Mouse (Mus musculus) small intestine, adult 2 months (tissue): ENCODE data around the gene Gm10720. TPM values are rescaled to one million over a fixed set of nuclear protein-coding genes. Genes with fewer than 3 reads are reported as not detected.
"Not testable (repeated sequence)": the region's sequence is repeated elsewhere in the genome, so short reads cannot be mapped to it uniquely, and the experiment has no call there.

Experiments used
- H3K27ac ChIP-seq: fragments of 200-500 bp; 2 replicates; pipeline ENCODE4 v1.5.1; 2012; ENCODE audit warnings: low read depth, low read length, control low read depth, inconsistent platforms; ENCODE audit not compliant: insufficient read depth
- H3K27me3 ChIP-seq: fragments of 200-500 bp; 2 replicates; pipeline ENCODE4 v1.6.1; 2012; ENCODE audit warnings: mild to moderate bottlenecking, moderate library complexity, low read length, inconsistent platforms; ENCODE audit not compliant: control insufficient read depth, insufficient read depth
- H3K36me3 ChIP-seq: fragments of 200-500 bp; 2 replicates; pipeline ENCODE4 v1.6.1; 2012; ENCODE audit warnings: mild to moderate bottlenecking, low read length, control low read depth, inconsistent platforms; ENCODE audit not compliant: control insufficient read depth, insufficient read depth
- H3K4me1 ChIP-seq: fragments of 200-500 bp; 2 replicates; pipeline ENCODE4 v1.6.1; 2012; ENCODE audit warnings: low read length, inconsistent platforms, mixed read lengths; ENCODE audit not compliant: control insufficient read depth, insufficient read depth, insufficient read length
- H3K4me3 ChIP-seq: fragments of 200-500 bp; 2 replicates; pipeline ENCODE4 v1.5.1; 2012; ENCODE audit warnings: low read depth, mild to moderate bottlenecking, control low read depth, inconsistent platforms, low read length, moderate library complexity
- WGBS: fragments of 180-500 bp; shearing (Covaris S2); methylation state at CpG from one replicate; pipeline ENCODE4 v1.1.7; 2018; 5-methylcytosine and 5-hydroxymethylcytosine counted together
- polyA plus RNA-seq: library from polyadenylated mRNA; depleted of rRNA; stranded (reverse); fragments of >200 nt; gene quantifications from 2 replicates; pipeline ENCODE4 v1.2.3, GENCODE M21; 2012; rRNA removed

The Gm10720 gene
- not detected in 2 replicates for polyA plus RNA-seq

GRCm38 (mm10) chr9:3015354-3015753 lies at the start of gene Gm10720:
Gm10720 (plus strand) TSS chr9:3015654.
- not testable (repeated sequence) for H3K4me3 ChIP-seq, H3K27ac ChIP-seq, H3K4me1 ChIP-seq, H3K36me3 ChIP-seq, H3K27me3 ChIP-seq
- 74% methylated on average over 5 of the region's 9 CpGs for WGBS

- WGBS: 75% methylated on average over 12 of the region's 12 CpGs
- H3K4me1 ChIP-seq, H3K27ac ChIP-seq, H3K27me3 ChIP-seq, H3K36me3 ChIP-seq, H3K4me3 ChIP-seq: not testable (repeated sequence)
Observed at GRCm38 (mm10) chr9:3000445-3000972, 14.9 kb upstream of the Gm10720 start, which contains the start of gene Gm10722. Gm10722 (plus strand) TSS chr9:3000922.

- H3K36me3 ChIP-seq, H3K4me1 ChIP-seq, H3K4me3 ChIP-seq, H3K27ac ChIP-seq, H3K27me3 ChIP-seq: not testable (repeated sequence)
- WGBS: 67% methylated on average over 8 of the region's 8 CpGs
Observed at GRCm38 (mm10) chr9:3001006-3001405, 14.4 kb upstream of the Gm10720 start.

GRCm38 (mm10) chr9:3001948-3002659 lies 13.3 kb upstream of the Gm10720 start:
- not testable (repeated sequence) for H3K27me3 ChIP-seq, H3K4me1 ChIP-seq, H3K27ac ChIP-seq, H3K36me3 ChIP-seq, H3K4me3 ChIP-seq
- WGBS: 71% methylated on average over 9 of the region's 11 CpGs

GRCm38 (mm10) chr9:3002794-3003396 lies 12.6 kb upstream of the Gm10720 start, which contains the start of gene Gm11168:
Gm11168 (plus strand) TSS chr9:3003346.
- H3K27ac ChIP-seq, H3K36me3 ChIP-seq, H3K4me1 ChIP-seq, H3K4me3 ChIP-seq, H3K27me3 ChIP-seq: not testable (repeated sequence)
- WGBS: 77% methylated on average over 6 of the region's 14 CpGs

- H3K4me3 ChIP-seq, H3K27me3 ChIP-seq, H3K27ac ChIP-seq, H3K4me1 ChIP-seq, H3K36me3 ChIP-seq: not testable (repeated sequence)
- 77% methylated on average over 1 of the region's 5 CpGs for WGBS
Observed at GRCm38 (mm10) chr9:3006179-3006578, 9.3 kb upstream of the Gm10720 start.

- not testable (repeated sequence) for H3K27me3 ChIP-seq, H3K27ac ChIP-seq, H3K4me1 ChIP-seq, H3K4me3 ChIP-seq, H3K36me3 ChIP-seq
- 73% methylated on average over 8 of the region's 8 CpGs for WGBS
Observed at GRCm38 (mm10) chr9:3006636-3007035, 8.8 kb upstream of the Gm10720 start.

- H3K4me1 ChIP-seq, H3K36me3 ChIP-seq, H3K27me3 ChIP-seq, H3K27ac ChIP-seq, H3K4me3 ChIP-seq: not testable (repeated sequence)
- 77% methylated on average over 8 of the region's 9 CpGs for WGBS
Observed at GRCm38 (mm10) chr9:3007272-3007671, 8.2 kb upstream of the Gm10720 start.

GRCm38 (mm10) chr9:3009331-3009730 lies 6.1 kb upstream of the Gm10720 start:
- no CpG with 5 or more reads among the region's 5 CpGs for WGBS
- not testable (repeated sequence) for H3K4me1 ChIP-seq, H3K36me3 ChIP-seq

GRCm38 (mm10) chr9:3012054-3012621 lies 3.3 kb upstream of the Gm10720 start:
- WGBS: 81% methylated on average over 3 of the region's 7 CpGs
- H3K27me3 ChIP-seq, H3K27ac ChIP-seq, H3K36me3 ChIP-seq, H3K4me3 ChIP-seq, H3K4me1 ChIP-seq: not testable (repeated sequence)

More at GRCm38 (mm10) chr9:3009331-3009730, 6.1 kb upstream of the Gm10720 start:
- not testable (repeated sequence) for H3K27me3 ChIP-seq, H3K27ac ChIP-seq, H3K4me3 ChIP-seq

- not testable (repeated sequence) for H3K27me3 ChIP-seq, H3K36me3 ChIP-seq, H3K4me1 ChIP-seq, H3K27ac ChIP-seq, H3K4me3 ChIP-seq
- WGBS: no CpG with 5 or more reads among the region's 11 CpGs
Observed at GRCm38 (mm10) chr9:3012733-3013279, 2.6 kb upstream of the Gm10720 start, which contains the start of gene Gm10721. Gm10721 (plus strand) TSS chr9:3013140.
